Mouse (Mus musculus) embryonic facial prominence, embryonic 12.5 days (tissue): Measurements from ENCODE around the gene Aff1. TPM values are rescaled to one million over a fixed set of nuclear protein-coding genes. Genes with fewer than 3 reads are reported as not detected.

Experiments
- ATAC-seq: fragments of 200-750 bp; cut with Nextera tagmentation; 2 replicates; pipeline ENCODE4 v1.8.0; 2017; ENCODE audit not compliant: insufficient number of reproducible peaks, insufficient read depth, low FRiP score, low TSS enrichment
- H3K27ac ChIP-seq: fragments of 300-500 bp; sonication (generic); 2 replicates; pipeline ENCODE4 v1.5.1; 2016; ENCODE audit warnings: mild to moderate bottlenecking
- H3K27me3 ChIP-seq: fragments of 300-500 bp; sonication (generic); 2 replicates; pipeline ENCODE4 v1.6.1; 2016; ENCODE audit warnings: mild to moderate bottlenecking, moderate library complexity
- H3K36me3 ChIP-seq: fragments of 300-500 bp; sonication (generic); 2 replicates; pipeline ENCODE4 v1.6.1; 2016; ENCODE audit warnings: mild to moderate bottlenecking
- H3K4me1 ChIP-seq: fragments of 300-500 bp; sonication (generic); 2 replicates; pipeline ENCODE4 v1.6.1; 2016
- H3K4me2 ChIP-seq: fragments of 300-500 bp; sonication (generic); replicated peaks from 2 replicates; pipeline ENCODE4 v1.6.1; 2016; ENCODE audit warnings: mild to moderate bottlenecking, moderate library complexity
- H3K4me3 ChIP-seq: fragments of 300-500 bp; sonication (generic); 2 replicates; pipeline ENCODE4 v1.5.1; 2016; ENCODE audit warnings: mild to moderate bottlenecking
- H3K9ac ChIP-seq: fragments of 300-500 bp; sonication (generic); 2 replicates; pipeline ENCODE4 v1.6.1; 2016; ENCODE audit warnings: mild to moderate bottlenecking, moderate library complexity
- H3K9me3 ChIP-seq: fragments of 300-500 bp; sonication (generic); 2 replicates; pipeline ENCODE4 v1.6.1; 2016; ENCODE audit warnings: mild to moderate bottlenecking, moderate library complexity
- WGBS: fragments of 180-500 bp; shearing (Covaris S2); methylation state at CpG from one replicate; pipeline ENCODE4 v1.1.7; 2016; 5-methylcytosine and 5-hydroxymethylcytosine counted together
- polyA plus RNA-seq: library from polyadenylated mRNA; unstranded; fragments of >200 nt; fragmentation: Nextera tagmentation; extraction: Ambion mirVana; gene quantifications from 2 replicates; pipeline ENCODE4 v1.2.1, GENCODE M21; 2016

Aff1 gene
- polyA plus RNA-seq, 1 experiment from 2014 or later, result 4.8 TPM

- H3K36me3 ChIP-seq, result no peaks in the 10 kb centered on the region
- no peaks in the 10 kb centered on the region for H3K4me1 ChIP-seq
- no peaks in the 10 kb centered on the region for H3K27me3 ChIP-seq
- ATAC-seq, result no peak
- H3K9ac ChIP-seq, result no peak overlapping the region
- H3K4me3 ChIP-seq, result no peak overlapping the region
- no peak overlapping the region for H3K27ac ChIP-seq
- 84% methylated on average over 6 of the region's 6 CpGs for WGBS
- H3K9me3 ChIP-seq, result no peaks in the 10 kb centered on the region
- H3K4me2 ChIP-seq, result no peak overlapping the region
Observed at GRCm38 (mm10) chr5:103714943-103715342, 22.8 kb downstream of the Aff1 start.

- Histone ChIP-seq H3K27ac (no peak overlapping the region), H3K9me3 (no peaks in the 10 kb centered on the region), H3K4me2 (no peak overlapping the region), H3K36me3 (no peaks in the 10 kb centered on the region), H3K9ac (no peak overlapping the region), H3K4me3 (no peak overlapping the region), H3K27me3 (no peaks in the 10 kb centered on the region), H3K4me1 (no peaks in the 10 kb centered on the region)
- WGBS, result 88% methylated on average over 5 of the region's 5 CpGs
- ATAC-seq, result no peak
Observed at GRCm38 (mm10) chr5:103716824-103717342, 24.7 kb downstream of the Aff1 start.

- no peaks in the 10 kb centered on the region for H3K9me3 ChIP-seq
- no peak overlapping the region for H3K4me2 ChIP-seq
- no peaks in the 10 kb centered on the region for H3K4me1 ChIP-seq
- WGBS, result 51% methylated on average over 6 of the region's 6 CpGs
- no peak overlapping the region for H3K27ac ChIP-seq
- H3K36me3 ChIP-seq, result no peaks in the 10 kb centered on the region
- no peak overlapping the region for H3K4me3 ChIP-seq
- no peak for ATAC-seq
- no peak overlapping the region for H3K9ac ChIP-seq
- H3K27me3 ChIP-seq, result no peaks in the 10 kb centered on the region
Observed at GRCm38 (mm10) chr5:103719131-103719530, 27.0 kb downstream of the Aff1 start.

GRCm38 (mm10) chr5:103719851-103720250 lies 27.7 kb downstream of the Aff1 start:
- Histone ChIP-seq H3K36me3 (no peaks in the 10 kb centered on the region), H3K4me1 (no peaks in the 10 kb centered on the region), H3K9ac (no peak overlapping the region), H3K4me3 (no peak overlapping the region), H3K9me3 (no peaks in the 10 kb centered on the region), H3K4me2 (no peak overlapping the region), H3K27ac (no peak overlapping the region), H3K27me3 (no peaks in the 10 kb centered on the region)
- no peak for ATAC-seq
- WGBS, result 59% methylated on average over 3 of the region's 3 CpGs

GRCm38 (mm10) chr5:103720967-103721366 lies 28.8 kb downstream of the Aff1 start:
- WGBS, result 73% methylated on average over 6 of the region's 6 CpGs

GRCm38 (mm10) chr5:103721490-103721889 lies 29.3 kb downstream of the Aff1 start:
- Histone ChIP-seq H3K36me3 (no peaks in the 10 kb centered on the region), H3K9ac (no peak overlapping the region), H3K4me3 (no peak overlapping the region), H3K9me3 (no peaks in the 10 kb centered on the region), H3K4me1 (no peaks in the 10 kb centered on the region), H3K27ac (no peak overlapping the region), H3K27me3 (no peaks in the 10 kb centered on the region), H3K4me2 (no peak overlapping the region)
- 78% methylated on average over 4 of the region's 4 CpGs for WGBS
- ATAC-seq, result no peak

More at GRCm38 (mm10) chr5:103720967-103721366, 28.8 kb downstream of the Aff1 start:
- Histone ChIP-seq H3K4me1 (no peaks in the 10 kb centered on the region), H3K27me3 (no peaks in the 10 kb centered on the region), H3K9ac (no peak overlapping the region), H3K4me2 (no peak overlapping the region), H3K27ac (no peak overlapping the region), H3K9me3 (no peaks in the 10 kb centered on the region), H3K4me3 (no peak overlapping the region), H3K36me3 (no peaks in the 10 kb centered on the region)
- no peak for ATAC-seq

GRCm38 (mm10) chr5:103722721-103723120 lies 30.5 kb downstream of the Aff1 start:
- Histone ChIP-seq H3K4me3 (no peak overlapping the region), H3K9ac (no peak overlapping the region), H3K27me3 (no peaks in the 10 kb centered on the region), H3K36me3 (no peaks in the 10 kb centered on the region), H3K4me1 (no peaks in the 10 kb centered on the region), H3K4me2 (no peak overlapping the region), H3K9me3 (no peaks in the 10 kb centered on the region), H3K27ac (no peak overlapping the region)
- ATAC-seq, result no peak
- 77% methylated on average over 4 of the region's 4 CpGs for WGBS

GRCm38 (mm10) chr5:103724384-103724783 lies 32.2 kb downstream of the Aff1 start:
- H3K4me1 ChIP-seq, result peaks cover 3% of the 10 kb centered on the region; the same call in 1 of the 2 replicates
- no peaks in the 10 kb centered on the region for H3K36me3 ChIP-seq
- H3K4me3 ChIP-seq, result no peak overlapping the region
- WGBS, result 6% methylated on average over 6 of the region's 6 CpGs
- no peaks in the 10 kb centered on the region for H3K9me3 ChIP-seq
- H3K9ac ChIP-seq, result no peak overlapping the region
- H3K27me3 ChIP-seq, result no peaks in the 10 kb centered on the region
- no peak for ATAC-seq
- H3K27ac ChIP-seq, result no peak overlapping the region
- no peak overlapping the region for H3K4me2 ChIP-seq

GRCm38 (mm10) chr5:103724823-103725222 lies 32.6 kb downstream of the Aff1 start:
- H3K9ac ChIP-seq, result no peak overlapping the region
- no peak overlapping the region for H3K4me3 ChIP-seq
- H3K9me3 ChIP-seq, result no peaks in the 10 kb centered on the region
- no peak overlapping the region for H3K4me2 ChIP-seq
- no peaks in the 10 kb centered on the region for H3K36me3 ChIP-seq
- WGBS, result 17% methylated on average over 3 of the region's 3 CpGs
- ATAC-seq, result no peak
- peaks cover 3% of the 10 kb centered on the region; the same call in 1 of the 2 replicates for H3K4me1 ChIP-seq
- no peaks in the 10 kb centered on the region for H3K27me3 ChIP-seq
- no peak overlapping the region for H3K27ac ChIP-seq

GRCm38 (mm10) chr5:103725268-103726149 lies 33.3 kb downstream of the Aff1 start:
- no peak for ATAC-seq
- no peak overlapping the region for H3K27ac ChIP-seq
- H3K9me3 ChIP-seq, result no peaks in the 10 kb centered on the region
- 65% methylated on average over 9 of the region's 9 CpGs for WGBS
- H3K4me2 ChIP-seq, result no peak overlapping the region
- no peak overlapping the region for H3K4me3 ChIP-seq
- H3K4me1 ChIP-seq, result peaks cover 3% of the 10 kb centered on the region; the same call in 1 of the 2 replicates
- no peak overlapping the region for H3K9ac ChIP-seq
- no peaks in the 10 kb centered on the region for H3K36me3 ChIP-seq
- H3K27me3 ChIP-seq, result no peaks in the 10 kb centered on the region

- WGBS, result 40% methylated on average over 8 of the region's 8 CpGs
- H3K36me3 ChIP-seq, result no peaks in the 10 kb centered on the region
- no peak overlapping the region for H3K27ac ChIP-seq
- H3K9ac ChIP-seq, result no peak overlapping the region
- ATAC-seq, result no peak
- peaks cover 3% of the 10 kb centered on the region; the same call in 1 of the 2 replicates for H3K4me1 ChIP-seq
- no peak overlapping the region for H3K4me2 ChIP-seq
- H3K9me3 ChIP-seq, result no peaks in the 10 kb centered on the region
- no peaks in the 10 kb centered on the region for H3K27me3 ChIP-seq
- H3K4me3 ChIP-seq, result no peak overlapping the region
Observed at GRCm38 (mm10) chr5:103726281-103726938, 34.2 kb downstream of the Aff1 start.
